Mouse (Mus musculus) lung, embryonic 15.5 days (tissue): ENCODE measurements at regions not wholly inside any gene's neighbourhood (a gene's known extent, or its start where the extent isn't known, plus 50 kb on each side); places are given as distances from the start of the nearest gene placed in this dataset.

Source experiments
- ATAC-seq: fragments of 200-750 bp; cut with Nextera tagmentation; 2 replicates; pipeline ENCODE4 v1.8.0; 2017; ENCODE audit warnings: moderate number of reproducible peaks, borderline replicate concordance; ENCODE audit not compliant: low FRiP score, low TSS enrichment; ENCODE audit errors: extremely low read depth
- H3K27ac ChIP-seq: fragments of 300-500 bp; sonication (generic); 2 replicates; pipeline ENCODE4 v1.5.1; 2015; ENCODE audit warnings: moderate library complexity, mild to moderate bottlenecking, inconsistent platforms
- H3K27me3 ChIP-seq: fragments of 300-500 bp; sonication (generic); 2 replicates; pipeline ENCODE4 v1.6.1; 2015; ENCODE audit warnings: inconsistent platforms
- H3K36me3 ChIP-seq: fragments of 300-500 bp; sonication (generic); 2 replicates; pipeline ENCODE4 v1.6.1; 2015; ENCODE audit warnings: inconsistent platforms
- H3K4me1 ChIP-seq: fragments of 300-500 bp; sonication (generic); 2 replicates; pipeline ENCODE4 v1.6.1; 2015; ENCODE audit warnings: inconsistent platforms
- H3K4me2 ChIP-seq: fragments of 300-500 bp; sonication (generic); 2 replicates; pipeline ENCODE4 v1.6.1; 2015; ENCODE audit warnings: inconsistent platforms, mild to moderate bottlenecking, moderate library complexity
- H3K4me3 ChIP-seq: fragments of 300-500 bp; sonication (generic); 2 replicates; pipeline ENCODE4 v1.5.1; 2015; ENCODE audit warnings: mild to moderate bottlenecking, inconsistent platforms
- H3K9ac ChIP-seq: fragments of 300-500 bp; sonication (generic); 2 replicates; pipeline ENCODE4 v1.6.1; 2015; ENCODE audit warnings: inconsistent platforms
- H3K9me3 ChIP-seq: fragments of 300-500 bp; sonication (generic); 2 replicates; pipeline ENCODE4 v1.6.1; 2016; ENCODE audit warnings: inconsistent platforms
- WGBS: fragments of 180-500 bp; shearing (Covaris S2); methylation state at CpG from one replicate; pipeline ENCODE4 v1.1.7; 2015; 5-methylcytosine and 5-hydroxymethylcytosine counted together

- no peak for ATAC-seq
- 73% methylated on average over 1 of the region's 1 CpGs for WGBS
- no peak overlapping the region for H3K27ac ChIP-seq
- no peaks in the 10 kb centered on the region for H3K27me3 ChIP-seq
- no peak overlapping the region for H3K9ac ChIP-seq
- no peak overlapping the region for H3K4me3 ChIP-seq
- H3K4me2 ChIP-seq, result no peak overlapping the region
- H3K4me1 ChIP-seq, result no peaks in the 10 kb centered on the region
- H3K9me3 ChIP-seq, result no peaks in the 10 kb centered on the region
- H3K36me3 ChIP-seq, result no peaks in the 10 kb centered on the region
Observed at GRCm38 (mm10) chr11:18448879-18449278, 495.2 kb upstream of the Etaa1 start.

GRCm38 (mm10) chr11:18444600-18444999 lies 490.9 kb upstream of the Etaa1 start:
- no peaks in the 10 kb centered on the region for H3K9me3 ChIP-seq
- 44% methylated on average over 8 of the region's 8 CpGs for WGBS
- no peaks in the 10 kb centered on the region for H3K27me3 ChIP-seq
- no peak overlapping the region for H3K4me2 ChIP-seq
- peak; percentile 42; the same call in 1 of the 2 replicates for ATAC-seq
- H3K36me3 ChIP-seq, result no peaks in the 10 kb centered on the region
- H3K27ac ChIP-seq, result no peak overlapping the region
- H3K9ac ChIP-seq, result no peak overlapping the region
- H3K4me3 ChIP-seq, result no peak overlapping the region
- H3K4me1 ChIP-seq, result no peaks in the 10 kb centered on the region

GRCm38 (mm10) chr11:18444101-18444500 lies 490.4 kb upstream of the Etaa1 start:
- H3K4me3 ChIP-seq, result no peak overlapping the region
- ATAC-seq, result no peak
- no peaks in the 10 kb centered on the region for H3K4me1 ChIP-seq
- H3K27me3 ChIP-seq, result no peaks in the 10 kb centered on the region
- no peak overlapping the region for H3K27ac ChIP-seq
- WGBS, result 49% methylated on average over 5 of the region's 5 CpGs
- H3K36me3 ChIP-seq, result no peaks in the 10 kb centered on the region
- no peaks in the 10 kb centered on the region for H3K9me3 ChIP-seq
- H3K9ac ChIP-seq, result no peak overlapping the region
- H3K4me2 ChIP-seq, result no peak overlapping the region

- no peak for ATAC-seq
- Histone ChIP-seq H3K9ac (no peak overlapping the region), H3K27me3 (no peaks in the 10 kb centered on the region), H3K4me1 (no peaks in the 10 kb centered on the region), H3K4me2 (no peak overlapping the region), H3K27ac (no peak overlapping the region), H3K36me3 (no peaks in the 10 kb centered on the region), H3K4me3 (no peak overlapping the region), H3K9me3 (no peaks in the 10 kb centered on the region)
- WGBS, result 72% methylated on average over 2 of the region's 2 CpGs
Observed at GRCm38 (mm10) chr11:18443156-18443555, 489.5 kb upstream of the Etaa1 start.

- Histone ChIP-seq H3K36me3 (no peaks in the 10 kb centered on the region), H3K27me3 (no peaks in the 10 kb centered on the region), H3K9me3 (no peaks in the 10 kb centered on the region), H3K4me2 (no peak overlapping the region), H3K4me3 (no peak overlapping the region), H3K27ac (no peak overlapping the region), H3K9ac (no peak overlapping the region), H3K4me1 (no peaks in the 10 kb centered on the region)
- WGBS, result 45% methylated on average over 6 of the region's 6 CpGs
- no peak for ATAC-seq
Observed at GRCm38 (mm10) chr11:18437834-18438611, 484.3 kb upstream of the Etaa1 start.

GRCm38 (mm10) chr11:18421076-18421475 lies 467.4 kb upstream of the Etaa1 start:
- no peak overlapping the region for H3K4me3 ChIP-seq
- ATAC-seq, result no peak
- WGBS, result 89% methylated on average over 3 of the region's 3 CpGs
- H3K27me3 ChIP-seq, result no peaks in the 10 kb centered on the region
- no peaks in the 10 kb centered on the region for H3K4me1 ChIP-seq
- H3K9ac ChIP-seq, result no peak overlapping the region
- H3K4me2 ChIP-seq, result no peak overlapping the region
- no peak overlapping the region for H3K27ac ChIP-seq
- H3K36me3 ChIP-seq, result no peaks in the 10 kb centered on the region
- no peaks in the 10 kb centered on the region for H3K9me3 ChIP-seq

- H3K4me2 ChIP-seq, result no peak overlapping the region
- WGBS, result 56% methylated on average over 1 of the region's 1 CpGs
Observed at GRCm38 (mm10) chr11:18413769-18414168, 460.1 kb upstream of the Etaa1 start.

GRCm38 (mm10) chr11:18408071-18408752 lies 454.5 kb upstream of the Etaa1 start:
- no peaks in the 10 kb centered on the region for H3K9me3 ChIP-seq
- H3K4me1 ChIP-seq, result no peaks in the 10 kb centered on the region; the same call in 1 of the 2 replicates
- WGBS, result 32% methylated on average over 8 of the region's 8 CpGs
- H3K4me2 ChIP-seq, result no peak overlapping the region
- no peaks in the 10 kb centered on the region for H3K36me3 ChIP-seq
- ATAC-seq, result peak; percentile 49; the same call in 1 of the 2 replicates
- H3K27ac ChIP-seq, result no peak overlapping the region
- no peaks in the 10 kb centered on the region for H3K27me3 ChIP-seq
- H3K9ac ChIP-seq, result no peak overlapping the region
- H3K4me3 ChIP-seq, result no peak overlapping the region

More at GRCm38 (mm10) chr11:18413769-18414168, 460.1 kb upstream of the Etaa1 start:
- H3K36me3 ChIP-seq, result no peaks in the 10 kb centered on the region
- H3K4me3 ChIP-seq, result no peak overlapping the region
- no peaks in the 10 kb centered on the region for H3K27me3 ChIP-seq
- H3K9ac ChIP-seq, result no peak overlapping the region
- no peaks in the 10 kb centered on the region for H3K9me3 ChIP-seq
- no peak overlapping the region for H3K27ac ChIP-seq
- no peak for ATAC-seq
- no peaks in the 10 kb centered on the region for H3K4me1 ChIP-seq

GRCm38 (mm10) chr11:18399561-18399960 lies 445.9 kb upstream of the Etaa1 start:
- WGBS, result 69% methylated on average over 4 of the region's 4 CpGs
- no peaks in the 10 kb centered on the region for H3K4me1 ChIP-seq
- H3K27me3 ChIP-seq, result no peaks in the 10 kb centered on the region
- H3K9me3 ChIP-seq, result no peaks in the 10 kb centered on the region
- no peak overlapping the region for H3K9ac ChIP-seq
- no peak overlapping the region for H3K4me2 ChIP-seq
- H3K4me3 ChIP-seq, result no peak overlapping the region
- no peak overlapping the region for H3K27ac ChIP-seq
- H3K36me3 ChIP-seq, result no peaks in the 10 kb centered on the region
- no peak for ATAC-seq

GRCm38 (mm10) chr11:18396397-18396796 lies 442.7 kb upstream of the Etaa1 start:
- Histone ChIP-seq H3K9ac (no peak overlapping the region), H3K4me1 (no peaks in the 10 kb centered on the region), H3K4me3 (no peak overlapping the region), H3K9me3 (no peaks in the 10 kb centered on the region), H3K27ac (no peak overlapping the region), H3K27me3 (no peaks in the 10 kb centered on the region), H3K4me2 (no peak overlapping the region), H3K36me3 (no peaks in the 10 kb centered on the region)
- 55% methylated on average over 6 of the region's 6 CpGs for WGBS
- no peak for ATAC-seq

GRCm38 (mm10) chr11:18395631-18396030 lies 442.0 kb upstream of the Etaa1 start:
- H3K4me2 ChIP-seq, result no peak overlapping the region
- H3K4me1 ChIP-seq, result no peaks in the 10 kb centered on the region
- no peaks in the 10 kb centered on the region for H3K27me3 ChIP-seq
- H3K4me3 ChIP-seq, result no peak overlapping the region
- no peak overlapping the region for H3K9ac ChIP-seq
- no peaks in the 10 kb centered on the region for H3K36me3 ChIP-seq
- no peaks in the 10 kb centered on the region for H3K9me3 ChIP-seq
- ATAC-seq, result no peak
- 48% methylated on average over 4 of the region's 4 CpGs for WGBS
- H3K27ac ChIP-seq, result no peak overlapping the region

GRCm38 (mm10) chr11:18372813-18373332 lies 419.2 kb upstream of the Etaa1 start:
- ATAC-seq, result no peak
- WGBS, result 72% methylated on average over 6 of the region's 6 CpGs
- H3K27me3 ChIP-seq, result no peaks in the 10 kb centered on the region

More at GRCm38 (mm10) chr11:18372813-18373332, 419.2 kb upstream of the Etaa1 start:
- no peak overlapping the region for H3K9ac ChIP-seq
- H3K4me3 ChIP-seq, result no peak overlapping the region
- H3K4me1 ChIP-seq, result no peaks in the 10 kb centered on the region
- no peak overlapping the region for H3K4me2 ChIP-seq
- H3K27ac ChIP-seq, result no peak overlapping the region
- no peaks in the 10 kb centered on the region for H3K36me3 ChIP-seq
- no peaks in the 10 kb centered on the region for H3K9me3 ChIP-seq
